Mouse (Mus musculus) G1E (cell line): ENCODE results near the gene Hsf2.

ENCODE experiments used
- CTCF ChIP-seq: IDR thresholded peaks from 2 replicates; pipeline ENCODE4 v1.5.1; 2012; ENCODE audit warnings: low read depth, low read length, inconsistent platforms, mixed read lengths
- GATA1 ChIP-seq: IDR thresholded peaks from 2 replicates; pipeline ENCODE4 v1.6.1; 2012; ENCODE audit warnings: borderline replicate concordance, low read length, inconsistent platforms, mixed read lengths
- GATA2 ChIP-seq: IDR thresholded peaks from 2 replicates; pipeline ENCODE4 v1.6.1; 2012; ENCODE audit warnings: low read depth, low read length, inconsistent platforms, borderline replicate concordance
- POLR2AphosphoS5 ChIP-seq: IDR thresholded peaks from 2 replicates; pipeline ENCODE4 v1.6.1; 2012; ENCODE audit warnings: low read depth, low read length, inconsistent platforms; ENCODE audit not compliant: insufficient replicate concordance
- TAL1 ChIP-seq: conservative IDR thresholded peaks from 2 replicates; pipeline ENCODE4 v1.6.1; 2012; ENCODE audit warnings: low read depth, low read length, inconsistent platforms, mixed read lengths

- TF ChIP-seq POLR2AphosphoS5 (no peak), CTCF (no peak), GATA1 (no peak), TAL1 (no peak), GATA2 (no peak)
These were observed 38.5 kb upstream of the Hsf2 start for GRCm38 (mm10) chr10:57447657-57448050.
